Mouse (Mus musculus): ENCODE measurements at regions not wholly inside any gene's neighbourhood (a gene's known extent, or its start where the extent isn't known, plus 50 kb on each side); places are given as distances from the start of the nearest gene placed in this dataset.

DNA sequence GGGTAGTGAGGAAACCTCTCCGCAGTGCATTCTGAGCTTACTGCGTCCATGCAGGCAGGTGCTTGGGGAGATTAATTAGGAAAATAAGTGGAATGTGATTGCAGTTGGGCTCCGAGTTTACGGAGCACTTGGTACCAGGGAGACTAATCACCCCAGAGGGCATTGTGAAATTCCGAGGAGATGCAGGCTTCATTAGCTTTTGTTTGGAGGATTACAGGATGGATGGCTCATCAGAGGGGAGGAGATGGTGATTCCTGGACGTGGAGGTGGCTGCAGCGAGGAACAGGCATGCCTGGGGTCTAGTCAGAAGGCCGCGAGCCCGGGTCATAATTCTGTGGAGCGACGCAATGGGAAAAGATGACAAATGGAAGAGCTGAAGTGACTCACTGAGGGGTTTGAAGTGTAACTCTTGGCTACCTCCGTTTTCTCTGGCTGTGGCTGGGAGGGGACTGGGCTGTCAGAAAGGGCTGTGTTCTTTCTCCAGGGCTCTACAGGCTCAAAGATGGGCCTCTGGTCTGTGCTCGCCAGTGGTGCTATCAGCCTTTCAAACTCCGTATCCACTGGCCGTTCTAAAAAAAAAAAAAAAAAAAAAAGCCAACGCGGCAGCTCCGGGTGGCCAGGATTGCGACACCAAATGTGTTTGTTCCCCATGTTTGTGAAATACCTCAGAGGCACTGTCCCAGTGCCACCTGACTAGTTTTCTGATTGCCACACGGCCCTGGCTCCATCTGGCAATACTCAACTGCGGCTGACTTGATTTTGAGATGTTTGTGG, 232.4 kb downstream of the 4933412E24Rik start:
- 17% methylated on average over 22 of the region's 22 CpGs for WGBS
- Histone ChIP-seq H3K27ac (replicated peaks) (peak overlapping the region; percentile 67), H3K27me3 (ENCODE audit: control insufficient read depth, insufficient read depth, low read length) (no peaks in the 10 kb centered on the region), H3K9me3 (ENCODE audit: control insufficient read depth, low read length) (0 out of 2 replicates have a peak, but pooled peaks cover 5% of the 10 kb centered on the region), H3K4me1 (replicated peaks; ENCODE audit: control insufficient read depth, insufficient read depth) (no peaks in the 10 kb centered on the region), H3K4me2 (replicated peaks; ENCODE audit: low read depth) (peak overlapping the region; percentile 24), H3K9ac (ENCODE audit: low read length) (peak overlapping the region; percentile 23; the same call in 1 of the 2 replicates), H3K4me3 (ENCODE audit: low read depth, low read length) (no peak overlapping the region), H3K36me3 (ENCODE audit: control insufficient read depth, insufficient read depth, low read length) (no peaks in the 10 kb centered on the region)
- TF ChIP-seq EP300 (optimal IDR thresholded peaks at IDR 0.05) = no peak
- TF ChIP-seq CTCF (IDR thresholded peaks at IDR 0.05; ENCODE audit: low read depth) = no peak
- DNase-seq (ENCODE audit: low spot score) (peak; percentile 37), ATAC-seq (ENCODE audit: low FRiP score, low TSS enrichment) (peak; percentile 64)

DNA sequence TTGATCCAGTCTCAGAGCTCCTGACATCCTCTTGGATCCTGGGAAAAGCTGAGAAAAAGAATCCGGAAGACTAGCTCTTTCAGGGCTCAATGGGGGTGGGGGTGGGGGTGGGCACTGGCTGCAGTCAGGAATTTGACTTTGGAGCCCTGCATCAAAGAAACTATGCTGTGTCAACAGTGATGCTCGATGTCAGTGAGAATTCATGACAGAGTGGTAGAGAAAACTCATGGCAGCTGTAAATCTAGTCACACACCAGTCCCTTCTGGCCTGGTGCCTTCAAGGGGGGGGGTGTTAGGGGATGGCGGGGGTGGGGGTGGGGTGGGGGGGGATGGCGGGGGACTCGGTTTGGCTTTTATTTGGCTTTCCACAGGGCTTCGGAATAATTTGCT, 233.0 kb downstream of the 4933412E24Rik start:
- no peak overlapping the region for H3K27ac ChIP-seq (replicated peaks)

DNA sequence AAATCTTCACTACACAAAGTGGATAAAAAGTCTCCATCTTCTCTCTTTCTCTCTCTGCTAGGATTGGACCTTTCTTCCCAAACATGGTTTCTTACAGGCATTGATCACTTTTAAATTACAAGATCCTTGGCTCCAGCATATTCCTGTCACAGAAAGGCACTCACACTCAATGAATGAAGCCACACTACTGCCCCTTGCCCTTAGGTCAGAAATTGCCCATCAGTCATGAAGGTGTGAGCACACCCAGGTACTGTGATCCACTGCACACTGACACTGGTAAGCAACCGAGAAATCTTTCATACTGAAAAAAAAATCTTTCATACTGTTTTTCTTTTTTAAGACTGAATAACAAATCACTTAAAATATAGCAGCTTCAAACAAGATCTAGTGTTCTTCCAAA, 235.9 kb downstream of the 4933412E24Rik start:
- Histone ChIP-seq H3K4me3 (ENCODE audit: low read depth, low read length) (no peak overlapping the region), H3K36me3 (ENCODE audit: control insufficient read depth, insufficient read depth, low read length) (no peaks in the 10 kb centered on the region), H3K4me1 (replicated peaks; ENCODE audit: control insufficient read depth, insufficient read depth) (0 out of 2 replicates have a peak, but pooled peaks cover 2% of the 10 kb centered on the region), H3K9me3 (ENCODE audit: control insufficient read depth, low read length) (no peaks in the 10 kb centered on the region), H3K4me2 (replicated peaks; ENCODE audit: low read depth) (no peak overlapping the region), H3K27ac (replicated peaks) (no peak overlapping the region), H3K9ac (ENCODE audit: low read length) (no peak overlapping the region), H3K27me3 (ENCODE audit: control insufficient read depth, insufficient read depth, low read length) (no peaks in the 10 kb centered on the region)
- TF ChIP-seq CTCF (IDR thresholded peaks at IDR 0.05; ENCODE audit: low read depth) (no peak), EP300 (optimal IDR thresholded peaks at IDR 0.05) (no peak)
- DNase-seq (ENCODE audit: low spot score) (no peak), ATAC-seq (ENCODE audit: low FRiP score, low TSS enrichment) (no peak)
- WGBS = 65% methylated on average over 1 of the region's 1 CpGs

More for the DNA sequence above, 233.0 kb downstream of the 4933412E24Rik start:
- Histone ChIP-seq H3K4me2 (replicated peaks; ENCODE audit: low read depth) (no peak overlapping the region; the same call in 1 of the 2 replicates), H3K9me3 (ENCODE audit: control insufficient read depth, low read length) (0 out of 2 replicates have a peak, but pooled peaks cover 5% of the 10 kb centered on the region), H3K27me3 (ENCODE audit: control insufficient read depth, insufficient read depth, low read length) (no peaks in the 10 kb centered on the region), H3K36me3 (ENCODE audit: control insufficient read depth, insufficient read depth, low read length) (no peaks in the 10 kb centered on the region), H3K9ac (ENCODE audit: low read length) (no peak overlapping the region), H3K4me1 (replicated peaks; ENCODE audit: control insufficient read depth, insufficient read depth) (no peaks in the 10 kb centered on the region), H3K4me3 (ENCODE audit: low read depth, low read length) (no peak overlapping the region)
- DNase-seq (ENCODE audit: low spot score) (no peak), ATAC-seq (ENCODE audit: low FRiP score, low TSS enrichment) (no peak)
- WGBS = 4% methylated on average over 6 of the region's 6 CpGs
- TF ChIP-seq CTCF (IDR thresholded peaks at IDR 0.05; ENCODE audit: low read depth) (no peak), EP300 (optimal IDR thresholded peaks at IDR 0.05) (no peak)

DNA sequence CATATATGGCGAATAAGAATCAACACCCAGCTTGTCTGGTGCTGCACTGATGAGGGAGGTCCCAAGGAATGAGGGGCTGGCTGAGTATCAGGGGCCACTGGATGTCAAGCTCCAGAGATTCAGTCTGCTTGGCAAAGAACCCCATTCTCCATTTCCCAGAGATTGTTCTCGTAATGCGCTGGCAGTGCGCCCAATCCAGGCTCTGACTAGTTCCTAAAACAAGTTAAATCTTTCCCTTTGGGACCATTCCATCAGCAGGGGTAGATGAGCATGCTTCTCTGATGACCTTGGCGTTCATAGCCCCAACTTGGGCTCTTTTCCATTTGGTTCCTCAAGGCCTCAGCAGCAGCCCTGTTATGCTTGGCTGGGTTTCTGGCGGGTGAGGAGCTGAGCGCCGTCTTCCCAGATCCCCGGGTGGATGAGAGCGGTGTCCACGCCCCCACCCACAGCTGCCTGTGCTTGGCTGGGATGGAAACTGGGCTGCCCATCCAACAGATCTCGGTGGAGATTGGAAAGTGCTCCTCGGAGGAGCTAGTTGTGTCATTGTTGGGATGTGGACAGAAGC, 239.0 kb downstream of the 4933412E24Rik start:
- DNase-seq (ENCODE audit: low spot score) = peak; percentile 34
- H3K4me1 ChIP-seq (replicated peaks; ENCODE audit: control insufficient read depth, insufficient read depth) = 0 out of 2 replicates have a peak, but pooled peaks cover 2% of the 10 kb centered on the region
- peak; percentile 75; the same call in 1 of the 2 replicates for ATAC-seq (ENCODE audit: low FRiP score, low TSS enrichment)
- no peaks in the 10 kb centered on the region for H3K36me3 ChIP-seq (ENCODE audit: control insufficient read depth, insufficient read depth, low read length)
- no peak overlapping the region for H3K4me3 ChIP-seq (ENCODE audit: low read depth, low read length)
- TF ChIP-seq EP300 (optimal IDR thresholded peaks at IDR 0.05) (no peak), CTCF (IDR thresholded peaks at IDR 0.05; ENCODE audit: low read depth) (no peak)
- H3K27me3 ChIP-seq (ENCODE audit: control insufficient read depth, insufficient read depth, low read length) = no peaks in the 10 kb centered on the region
- no peak overlapping the region for H3K9ac ChIP-seq (ENCODE audit: low read length)
- H3K9me3 ChIP-seq (ENCODE audit: control insufficient read depth, low read length) = no peaks in the 10 kb centered on the region
- peak overlapping the region; percentile 35 for H3K27ac ChIP-seq (replicated peaks)
- no peak overlapping the region for H3K4me2 ChIP-seq (replicated peaks; ENCODE audit: low read depth)
- 51% methylated on average over 13 of the region's 13 CpGs for WGBS

DNA sequence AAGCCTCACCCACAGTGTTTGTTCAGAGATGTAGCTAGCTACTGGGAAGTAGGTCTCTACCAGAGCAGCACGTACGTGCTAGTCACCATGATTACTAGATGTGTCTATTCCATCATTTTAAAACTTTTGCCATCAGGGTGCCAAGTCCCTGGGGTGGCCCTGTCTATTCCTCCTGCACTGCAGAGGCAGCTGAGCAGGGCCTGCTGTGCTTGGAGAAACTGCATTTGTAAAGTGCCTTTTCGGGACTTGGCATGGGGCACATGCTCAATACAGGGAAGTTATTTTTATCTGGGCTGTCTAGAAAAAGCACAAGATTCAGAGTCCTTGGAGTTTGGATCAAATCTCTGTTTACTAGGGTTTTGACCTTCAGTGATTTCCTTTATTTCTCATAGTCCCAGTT, 240.6 kb downstream of the 4933412E24Rik start:
- Histone ChIP-seq H3K27me3 (ENCODE audit: control insufficient read depth, insufficient read depth, low read length) (no peaks in the 10 kb centered on the region), H3K9ac (ENCODE audit: low read length) (no peak overlapping the region), H3K9me3 (ENCODE audit: control insufficient read depth, low read length) (no peaks in the 10 kb centered on the region), H3K27ac (replicated peaks) (no peak overlapping the region), H3K4me1 (replicated peaks; ENCODE audit: control insufficient read depth, insufficient read depth) (0 out of 2 replicates have a peak, but pooled peaks cover 2% of the 10 kb centered on the region), H3K4me2 (replicated peaks; ENCODE audit: low read depth) (no peak overlapping the region), H3K36me3 (ENCODE audit: control insufficient read depth, insufficient read depth, low read length) (no peaks in the 10 kb centered on the region), H3K4me3 (ENCODE audit: low read depth, low read length) (no peak overlapping the region)
- no peak for TF ChIP-seq CTCF (IDR thresholded peaks at IDR 0.05; ENCODE audit: low read depth)
- TF ChIP-seq EP300 (optimal IDR thresholded peaks at IDR 0.05) = no peak
- DNase-seq (ENCODE audit: low spot score) (no peak), ATAC-seq (ENCODE audit: low FRiP score, low TSS enrichment) (no peak)
- 51% methylated on average over 3 of the region's 3 CpGs for WGBS

DNA sequence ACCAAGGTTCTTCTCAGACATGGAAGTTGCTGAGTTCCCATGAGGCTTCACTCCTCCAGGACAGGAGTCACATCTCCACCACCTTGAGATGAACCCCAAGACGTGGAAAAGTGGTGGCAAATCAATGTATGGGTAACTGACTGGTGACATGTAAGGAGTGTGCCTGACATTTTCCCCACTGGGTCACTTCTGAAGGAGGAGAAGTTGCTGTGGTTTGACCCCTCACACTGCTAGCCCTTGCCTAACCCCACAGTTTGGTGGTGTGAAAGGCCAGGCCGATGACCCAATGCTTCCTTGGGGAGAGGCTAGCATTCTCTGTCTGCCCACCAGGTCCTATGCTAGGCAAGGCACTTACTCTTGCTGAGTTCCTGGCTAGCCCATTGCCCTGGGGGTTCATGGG, 242.4 kb downstream of the 4933412E24Rik start:
- DNase-seq (ENCODE audit: low spot score) (no peak), ATAC-seq (ENCODE audit: low FRiP score, low TSS enrichment) (no peak)
- 77% methylated on average over 2 of the region's 2 CpGs for WGBS
- 0 out of 2 replicates have a peak, but pooled peaks cover 2% of the 10 kb centered on the region for H3K4me1 ChIP-seq (replicated peaks; ENCODE audit: control insufficient read depth, insufficient read depth)
- no peaks in the 10 kb centered on the region for H3K9me3 ChIP-seq (ENCODE audit: control insufficient read depth, low read length)
- H3K9ac ChIP-seq (ENCODE audit: low read length) = no peak overlapping the region
- no peaks in the 10 kb centered on the region for H3K27me3 ChIP-seq (ENCODE audit: control insufficient read depth, insufficient read depth, low read length)
- no peaks in the 10 kb centered on the region for H3K36me3 ChIP-seq (ENCODE audit: control insufficient read depth, insufficient read depth, low read length)
- no peak overlapping the region for H3K4me3 ChIP-seq (ENCODE audit: low read depth, low read length)
- H3K4me2 ChIP-seq (replicated peaks; ENCODE audit: low read depth) = no peak overlapping the region
- no peak overlapping the region for H3K27ac ChIP-seq (replicated peaks)
- no peak for TF ChIP-seq EP300 (optimal IDR thresholded peaks at IDR 0.05)

All from stomach, postnatal 0 days (tissue).